Mouse (Mus musculus) heart, postnatal 25 days (tissue): ENCODE measurements around the gene Il17d. TPM values are rescaled to one million over a fixed set of nuclear protein-coding genes. Genes with fewer than 3 reads are reported as not detected.

Experiments
- DNase-seq: peaks from one replicate; pipeline ENCODE4 v3.0.0; 2022; ENCODE audit warnings: low spot score
- intact Hi-C: fragments of 180-260 bp; cut with DNase I; formaldehyde crosslinking; loops from one replicate; pipeline ENCODE4 v1.15.1; 2025
- total RNA-seq, 2 experiments: library from RNA; stranded (reverse); gene quantifications; 2 replicates each; pipeline ENCODE4 v1.2.3; 2021

Il17d gene
- total RNA-seq, result 1 to 10 TPM; 3.2 to 3.8 TPM

DNA sequence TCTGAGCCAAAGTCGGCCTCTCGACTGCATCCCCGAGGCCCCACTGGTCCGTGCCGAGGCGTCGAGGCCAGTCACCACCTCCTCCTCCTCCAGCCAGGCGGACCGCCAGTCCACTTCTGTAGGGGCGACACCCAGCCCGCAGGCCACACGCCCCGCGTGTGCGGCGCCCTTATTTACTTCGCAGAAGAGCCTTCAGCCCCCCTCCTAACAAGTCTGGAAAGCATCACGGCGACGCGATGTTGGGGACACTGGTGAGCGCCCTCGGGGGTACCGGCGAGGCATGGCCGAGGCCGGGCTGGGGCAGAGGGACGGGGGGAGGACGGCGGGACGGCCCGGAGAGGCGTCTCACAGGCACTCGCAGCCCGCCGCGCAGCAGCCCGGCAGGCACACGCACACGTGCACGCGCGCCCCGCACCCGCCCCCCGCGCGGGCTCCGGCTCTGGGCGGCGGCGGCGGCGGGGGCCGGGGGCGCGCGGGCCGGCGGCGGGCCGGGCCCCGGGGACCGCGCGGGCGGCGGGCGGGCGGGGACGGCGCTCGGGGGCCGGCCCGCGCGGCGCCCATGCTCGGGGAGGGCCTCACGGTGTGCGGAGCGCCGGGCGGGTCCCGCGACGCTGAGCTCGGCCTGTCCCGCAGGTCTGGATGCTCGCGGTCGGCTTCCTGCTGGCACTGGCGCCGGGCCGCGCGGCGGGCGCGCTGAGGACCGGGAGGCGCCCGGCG, at the start of gene Il17d:
Gene Il17d, plus strand, starts transcription at position 107 of the 717 bp plus-strand sequence.
- peak; percentile 27 for DNase-seq
- intact Hi-C loops, result no loop called here

DNA sequence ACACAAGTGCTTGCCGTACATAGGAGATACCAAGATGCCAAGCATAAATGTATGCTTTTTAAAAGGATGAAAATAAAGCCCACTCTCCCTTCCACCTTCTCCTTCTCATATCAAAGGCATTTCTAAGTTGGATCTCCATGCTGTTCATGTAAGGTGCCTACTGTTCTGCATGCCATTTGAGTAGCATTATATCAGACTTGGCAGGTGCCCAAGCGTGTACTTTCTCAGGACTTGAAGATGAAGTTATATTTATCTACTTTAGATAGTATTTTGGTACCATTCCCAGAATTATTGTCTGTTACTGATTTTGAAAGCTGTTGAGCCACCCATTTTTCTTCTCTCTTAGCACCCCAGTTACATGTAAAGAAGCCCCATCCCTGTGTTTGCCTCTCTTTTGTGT, 49.5 kb upstream of the Il17d start:
- intact Hi-C loops, result no loop called here
- no peak for DNase-seq

DNA sequence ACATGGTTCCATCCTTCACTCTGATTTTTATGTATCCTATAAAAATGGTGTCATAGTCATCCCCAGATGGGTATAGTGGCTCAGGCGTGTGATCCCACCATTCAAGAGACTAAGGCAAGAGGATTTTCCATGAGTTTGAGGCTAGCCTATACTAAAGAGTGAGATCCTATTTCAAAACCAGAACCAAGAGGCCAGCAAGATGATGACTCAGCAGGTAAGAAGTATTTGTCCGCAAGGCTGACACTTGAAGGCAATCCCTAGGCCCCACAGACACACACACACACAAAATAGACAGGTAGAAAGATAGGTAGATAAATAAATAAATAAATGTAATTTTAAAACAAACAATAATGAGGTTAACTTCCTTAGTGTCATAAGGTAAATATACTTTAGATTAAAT, 42.3 kb upstream of the Il17d start:
- no peak for DNase-seq

DNA sequence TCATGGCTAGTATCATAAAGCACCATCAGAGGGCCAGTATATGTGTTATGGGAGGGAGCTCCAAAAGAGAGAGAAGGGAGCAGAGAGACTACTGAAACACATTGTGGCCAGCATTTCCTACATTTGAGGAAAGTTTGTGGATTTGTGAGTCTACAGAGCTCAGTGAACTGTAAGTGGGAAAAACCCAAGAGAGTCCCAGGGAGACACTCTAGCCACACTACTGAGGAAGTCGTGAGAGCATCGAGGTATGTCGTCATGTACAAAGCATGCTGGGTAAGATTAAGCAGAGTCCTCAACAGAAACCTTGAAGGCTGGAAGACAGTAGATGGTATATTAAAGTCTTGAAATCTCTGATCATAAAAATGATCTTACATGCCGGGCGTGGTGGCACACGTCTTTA, 40.4 kb upstream of the Il17d start:
- no peak for DNase-seq
- intact Hi-C loops, result no loop called here

More for the DNA sequence above, 42.3 kb upstream of the Il17d start:
- intact Hi-C loops, result no loop called here

DNA sequence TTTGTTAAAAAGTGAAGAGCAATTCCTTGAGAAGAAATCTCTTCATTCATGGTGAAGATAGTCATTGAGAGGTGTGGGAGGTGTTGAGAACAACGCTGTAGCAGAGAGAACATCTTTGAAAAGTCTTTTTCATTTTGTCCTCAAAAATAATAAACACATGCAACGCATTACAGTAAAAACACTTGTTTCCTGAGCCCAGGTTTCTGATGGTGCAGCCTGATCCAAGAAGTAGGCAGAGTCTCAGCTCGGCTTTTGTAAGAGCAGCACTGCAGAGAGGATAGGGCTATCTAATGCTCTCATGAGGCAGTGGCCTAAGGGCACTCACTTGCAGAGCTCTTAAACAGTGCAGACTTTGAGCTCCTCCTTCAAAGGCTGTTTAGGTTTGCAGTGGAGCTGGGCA, 34.9 kb upstream of the Il17d start:
- intact Hi-C loops, result no loop called here
- no peak for DNase-seq

GRCm38 (mm10) chr14:57493840-57494239, 30.7 kb upstream of the Il17d start:
- intact Hi-C loops, result no loop called here
- no peak for DNase-seq

DNA sequence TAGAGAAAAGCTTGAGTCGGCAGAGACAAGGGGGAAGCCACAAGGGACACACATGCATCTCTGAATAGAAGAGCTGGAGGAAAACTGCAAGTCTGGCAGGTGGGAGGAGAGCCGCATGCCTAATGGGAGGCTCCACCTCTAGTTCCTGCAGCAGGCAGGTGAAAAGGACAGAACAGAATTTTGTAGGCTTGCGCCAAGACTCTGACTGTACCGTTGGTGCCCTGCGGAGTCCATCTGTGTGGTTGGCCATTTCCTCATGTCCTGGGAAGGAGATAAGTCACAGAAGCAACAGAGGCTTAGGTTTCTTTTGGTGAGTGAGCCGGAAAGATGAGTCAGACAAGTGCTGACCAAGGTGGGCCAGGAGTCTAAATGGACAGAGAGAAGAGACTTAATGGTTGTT, 20.8 kb upstream of the Il17d start:
- no peak for DNase-seq
- intact Hi-C loops, result no loop called here

DNA sequence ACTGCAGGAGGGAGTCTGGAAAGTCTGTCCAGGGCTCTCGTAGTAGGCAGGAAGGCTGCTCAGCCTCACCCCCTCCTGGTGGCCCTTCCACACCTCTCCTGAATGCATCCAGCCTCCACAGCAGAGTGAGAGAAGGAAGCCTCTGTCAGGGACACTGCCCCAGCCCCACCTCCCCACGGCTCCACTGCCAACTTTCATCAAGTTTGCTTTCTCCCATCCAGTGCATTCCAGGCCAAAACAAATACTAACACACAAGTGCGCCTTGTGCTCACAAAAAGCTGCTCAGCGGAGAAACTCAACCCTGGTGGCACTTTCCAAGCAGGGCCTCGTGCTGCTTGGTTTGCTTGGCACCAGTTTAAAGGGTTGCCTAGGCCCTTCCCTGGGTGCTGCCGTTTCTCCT, 15.0 kb upstream of the Il17d start:
- DNase-seq, result no peak
- intact Hi-C loops, result no loop called here

GRCm38 (mm10) chr14:57515156-57515762, 9.3 kb upstream of the Il17d start:
- no peak for DNase-seq
- intact Hi-C loops, result no loop called here

GRCm38 (mm10) chr14:57517001-57517400, 7.6 kb upstream of the Il17d start:
- intact Hi-C loops, result no loop called here
- no peak for DNase-seq

DNA sequence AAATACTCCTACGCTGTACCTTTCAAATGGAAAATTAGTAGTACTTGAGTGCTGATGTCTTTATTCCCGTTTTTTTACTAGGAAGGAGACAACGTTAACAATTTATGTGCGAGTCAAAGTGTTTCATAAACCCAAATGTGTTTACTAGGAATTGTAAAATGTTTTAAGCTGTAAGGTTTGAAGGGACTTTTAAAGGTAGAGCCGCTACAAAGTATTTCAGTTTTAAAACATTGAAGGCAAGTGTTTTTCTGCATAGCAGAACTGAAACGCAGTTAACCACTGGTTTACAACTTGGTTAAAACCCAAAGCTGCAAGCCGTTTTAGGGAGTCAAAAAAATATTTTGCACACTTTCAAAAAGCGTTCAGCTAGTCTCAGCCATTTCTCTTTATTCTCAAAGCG, 815 bp upstream of the Il17d start:
- intact Hi-C loops, result no loop called here
- no peak for DNase-seq

- intact Hi-C loops, result no loop called here
- DNase-seq, result no peak
Observed at GRCm38 (mm10) chr14:57525388-57526049, 942 bp downstream of the Il17d start.

GRCm38 (mm10) chr14:57526050-57526623, 1.6 kb downstream of the Il17d start:
- DNase-seq, result no peak
- intact Hi-C loops, result no loop called here

DNA sequence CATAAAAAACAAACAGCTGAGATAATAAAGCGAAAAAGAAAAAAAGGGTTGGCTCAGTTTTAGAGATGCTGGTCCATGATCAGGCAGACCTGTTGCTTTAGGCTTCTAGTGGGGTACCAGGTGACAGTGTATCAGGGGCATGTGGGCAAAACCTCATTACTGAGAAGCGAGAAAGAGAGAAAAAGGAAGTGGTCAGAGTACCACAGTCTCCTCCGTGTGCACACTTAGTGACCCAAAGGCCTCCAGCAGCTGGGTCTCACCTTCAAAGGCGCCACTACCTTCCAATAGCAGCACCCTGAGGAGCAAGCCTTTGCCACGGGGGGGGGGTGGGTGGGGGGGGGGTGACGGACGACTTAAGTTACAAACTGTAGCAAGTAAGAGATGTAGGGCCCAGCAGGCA, 2.5 kb downstream of the Il17d start:
- intact Hi-C loops, result no loop called here
- no peak for DNase-seq

GRCm38 (mm10) chr14:57527598-57527997, 3.0 kb downstream of the Il17d start:
- no peak for DNase-seq
- intact Hi-C loops, result no loop called here

DNA sequence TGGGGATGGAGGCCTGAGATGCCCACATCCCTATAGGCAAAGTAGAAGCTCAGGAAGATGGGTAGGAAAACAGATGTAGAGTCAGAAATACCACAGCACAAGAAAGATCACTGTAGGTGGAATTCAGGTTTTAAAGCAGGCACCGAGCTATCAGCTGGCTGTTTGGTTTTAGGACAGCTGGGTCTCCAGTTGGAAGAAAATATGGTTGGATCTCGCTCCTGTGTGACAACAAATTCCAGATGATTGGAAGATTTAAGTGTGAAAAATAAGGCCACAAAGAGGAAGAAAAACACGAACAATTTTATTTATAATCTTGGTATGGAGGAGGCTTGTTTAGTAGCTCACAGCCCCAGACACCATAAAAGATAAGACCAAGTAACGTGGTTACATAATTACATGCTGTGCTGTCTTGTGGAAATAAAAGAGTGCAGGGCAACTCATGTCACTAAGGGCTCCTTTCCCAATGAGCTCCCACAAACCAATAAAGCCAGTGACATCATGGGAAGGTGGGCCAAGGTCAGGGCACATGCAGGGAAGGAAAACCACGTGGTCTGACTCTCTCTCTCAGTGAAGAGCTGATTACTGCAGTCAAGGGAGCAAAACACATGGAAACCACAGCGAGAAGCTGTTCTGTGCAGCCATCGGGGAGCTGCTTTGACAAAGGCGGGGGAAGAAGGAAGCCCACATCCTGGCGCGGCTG, 4.7 kb downstream of the Il17d start:
- intact Hi-C loops, result no loop called here
- peak; percentile 56 for DNase-seq

DNA sequence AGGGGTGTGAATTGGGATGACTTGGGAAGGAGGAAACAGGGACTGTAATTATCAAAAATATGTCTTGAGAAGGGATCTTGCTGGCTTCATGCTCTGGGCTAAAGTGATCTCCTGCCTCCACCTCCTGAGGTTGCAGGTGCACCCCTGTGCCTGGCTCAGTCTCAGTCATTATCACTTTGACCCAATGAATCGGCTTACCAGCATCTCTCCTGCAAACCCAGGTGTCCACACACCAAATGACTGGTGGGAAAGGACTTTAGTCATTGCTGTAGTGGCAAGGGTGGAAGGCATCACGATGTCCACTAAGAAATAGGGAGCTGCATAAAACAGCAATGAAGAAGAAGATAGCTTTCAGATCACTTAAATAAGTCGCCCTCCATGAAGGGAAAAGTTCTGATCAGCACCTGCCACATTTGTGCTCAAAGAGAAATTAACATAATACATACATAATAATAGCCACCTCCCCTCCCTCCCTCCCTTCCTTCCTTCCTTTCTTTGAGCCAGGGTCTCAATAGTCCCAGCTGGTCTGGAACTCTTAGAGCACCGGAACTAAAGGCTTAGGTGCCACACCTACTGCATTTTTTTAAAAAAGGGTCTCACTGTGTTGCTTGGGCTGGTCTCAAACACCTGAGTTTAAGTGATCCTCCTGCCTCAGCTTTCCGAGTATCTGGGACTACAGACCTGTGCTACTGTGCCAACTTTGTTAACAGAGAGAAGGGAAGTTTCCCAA, 5.4 kb downstream of the Il17d start:
- intact Hi-C loops, result no loop called here
- DNase-seq, result no peak

DNA sequence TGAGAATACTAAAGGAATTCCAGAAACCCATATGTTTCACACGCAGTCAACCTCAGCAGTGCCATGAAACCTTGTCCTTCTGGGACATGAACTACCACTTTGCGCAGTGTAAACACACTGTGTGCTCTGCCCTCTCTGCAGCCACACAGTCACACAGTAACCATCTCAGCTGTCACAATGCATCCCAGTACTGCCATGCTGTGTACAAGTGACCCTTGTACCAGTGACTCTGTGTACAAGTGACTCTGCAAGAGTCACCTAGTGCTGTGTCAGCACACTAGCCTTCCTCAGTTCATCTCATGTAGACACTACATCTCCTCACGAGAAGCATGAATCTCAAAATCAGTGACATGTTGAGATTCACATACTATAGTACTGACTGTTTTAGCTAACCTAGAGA, 8.0 kb downstream of the Il17d start:
- no peak for DNase-seq
- intact Hi-C loops, result no loop called here

GRCm38 (mm10) chr14:57533214-57533613, 8.6 kb downstream of the Il17d start:
- DNase-seq, result no peak
- intact Hi-C loops, result no loop called here

- intact Hi-C loops, result loop anchor here (2.0 kb wide), 1 partner anchor 85 kb away; no protein-coding TSS in a partner anchor
- DNase-seq, result no peak
Observed at GRCm38 (mm10) chr14:57533841-57534240, 9.3 kb downstream of the Il17d start.
